Mouse (Mus musculus) heart, embryonic 10.5 days (tissue): ENCODE data around the gene Ifi27. TPM values are rescaled to one million over a fixed set of nuclear protein-coding genes. Genes with fewer than 3 reads are reported as not detected.
"Not testable (repeated sequence)": the region's sequence is repeated elsewhere in the genome, so short reads cannot be mapped to it uniquely, and the experiment has no call there.

Source experiments
- DNase-seq: peaks from one replicate; pipeline ENCODE4 v3.0.0-alpha.2; 2017; ENCODE audit warnings: low spot score
- H3K27ac ChIP-seq: fragments of 300-500 bp; sonication (generic); 2 replicates; pipeline ENCODE4 v1.5.1; 2016; ENCODE audit warnings: mild to moderate bottlenecking
- H3K27me3 ChIP-seq: fragments of 300-500 bp; sonication (generic); 2 replicates; pipeline ENCODE4 v1.6.1; 2016; ENCODE audit warnings: mild to moderate bottlenecking; ENCODE audit not compliant: poor library complexity, insufficient read depth, severe bottlenecking
- H3K36me3 ChIP-seq: fragments of 300-500 bp; sonication (generic); 2 replicates; pipeline ENCODE4 v1.6.1; 2016; ENCODE audit warnings: mild to moderate bottlenecking, moderate library complexity
- H3K4me1 ChIP-seq: fragments of 300-500 bp; sonication (generic); 2 replicates; pipeline ENCODE4 v1.6.1; 2016; ENCODE audit warnings: mild to moderate bottlenecking
- H3K4me3 ChIP-seq: fragments of 300-500 bp; sonication (generic); 2 replicates; pipeline ENCODE4 v1.5.1; 2016; ENCODE audit warnings: mild to moderate bottlenecking, moderate library complexity
- H3K9me3 ChIP-seq: fragments of 300-500 bp; sonication (generic); 2 replicates; pipeline ENCODE4 v1.6.1; 2016; ENCODE audit warnings: mild to moderate bottlenecking, moderate library complexity
- WGBS: fragments of 180-500 bp; shearing (Covaris S2); methylation state at CpG from one replicate; pipeline ENCODE4 v1.1.7; 2016; 5-methylcytosine and 5-hydroxymethylcytosine counted together
- polyA plus RNA-seq: library from polyadenylated mRNA; unstranded; fragments of >200 nt; fragmentation: Nextera tagmentation; extraction: Ambion mirVana; gene quantifications from 2 replicates; pipeline ENCODE4 v1.2.1, GENCODE M21; 2016

Gene Ifi27
- polyA plus RNA-seq, 1 experiment from 2014 or later, result 2.4 TPM

DNA sequence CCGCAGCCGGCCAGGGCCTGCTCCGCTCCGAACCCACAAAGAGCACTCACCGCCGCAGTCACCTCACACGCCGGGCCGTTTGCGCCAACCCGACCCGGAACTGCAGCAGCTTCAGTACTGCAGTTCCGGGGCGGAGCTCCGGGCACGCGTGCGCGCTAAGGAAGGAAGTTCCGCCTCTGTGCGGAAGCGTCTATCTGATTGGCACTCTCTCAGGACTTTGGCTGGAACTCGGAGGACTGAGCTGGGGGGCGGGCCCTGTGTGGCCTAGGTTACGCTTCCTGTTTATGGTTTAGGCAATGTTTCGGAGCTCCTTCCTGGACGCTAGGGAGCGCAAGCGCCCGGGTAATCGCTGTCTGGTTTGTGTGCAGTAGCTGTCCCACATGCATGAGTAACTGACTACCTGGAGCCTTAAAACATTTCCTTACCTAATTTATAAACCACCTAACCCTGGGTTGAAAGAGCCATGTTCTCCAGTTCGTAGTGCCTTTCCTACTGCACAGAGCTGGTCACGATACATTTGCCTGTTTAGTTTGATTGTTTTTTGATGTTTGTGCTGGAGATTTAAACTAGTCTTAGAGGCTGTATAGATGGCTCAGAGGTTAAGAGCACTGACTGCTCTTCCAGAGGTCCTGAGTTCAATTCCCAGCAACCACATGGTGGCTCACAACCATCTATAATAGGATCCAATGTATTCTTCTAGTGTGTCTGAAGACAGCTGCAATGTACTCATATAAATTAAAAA, 8.1 kb upstream of the Ifi27 start, which contains the start of gene Ddx24:
Gene Ddx24, minus strand, starts transcription at position 102 of the 742 bp plus-strand sequence.
- DNase-seq, result peak; percentile 100
- Histone ChIP-seq H3K36me3 (peaks cover 11% of the 10 kb centered on the region), H3K4me1 (peaks cover 21% of the 10 kb centered on the region; the same call in 1 of the 2 replicates), H3K4me3 (peak within 1 kb of the TSS; percentile 96), H3K27ac (peak within 1 kb of the TSS; percentile 89), H3K27me3 (no peaks in the 10 kb centered on the region), H3K9me3 (no peaks in the 10 kb centered on the region)
- WGBS, result 1% methylated on average over 33 of the region's 33 CpGs

DNA sequence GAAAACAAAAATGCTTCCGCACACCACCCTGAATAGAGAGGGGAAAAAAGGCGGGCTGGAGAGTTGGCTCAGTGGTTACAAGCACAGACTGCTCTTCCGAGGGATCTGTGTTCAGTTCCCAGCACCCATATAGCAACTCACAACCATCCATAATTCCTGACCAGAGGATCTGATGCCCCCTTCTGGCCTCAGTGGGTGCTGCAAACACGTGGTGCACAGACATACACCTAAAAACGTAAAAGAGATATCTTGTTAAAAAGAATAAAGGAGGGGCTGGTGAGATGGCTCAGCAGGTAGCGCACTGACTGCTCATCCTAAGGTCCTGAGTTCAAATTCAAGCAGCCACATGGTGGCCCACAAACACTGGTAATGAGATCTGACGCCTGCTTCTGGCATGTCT, 7.3 kb upstream of the Ifi27 start:
- Histone ChIP-seq H3K27ac (no peak overlapping the region), H3K27me3 (no peaks in the 10 kb centered on the region), H3K36me3 (peaks cover 11% of the 10 kb centered on the region), H3K4me3 (no peak overlapping the region), H3K4me1 (peaks cover 18% of the 10 kb centered on the region; the same call in 1 of the 2 replicates), H3K9me3 (no peaks in the 10 kb centered on the region)
- WGBS, result 86% methylated on average over 7 of the region's 7 CpGs
- DNase-seq, result no peak

DNA sequence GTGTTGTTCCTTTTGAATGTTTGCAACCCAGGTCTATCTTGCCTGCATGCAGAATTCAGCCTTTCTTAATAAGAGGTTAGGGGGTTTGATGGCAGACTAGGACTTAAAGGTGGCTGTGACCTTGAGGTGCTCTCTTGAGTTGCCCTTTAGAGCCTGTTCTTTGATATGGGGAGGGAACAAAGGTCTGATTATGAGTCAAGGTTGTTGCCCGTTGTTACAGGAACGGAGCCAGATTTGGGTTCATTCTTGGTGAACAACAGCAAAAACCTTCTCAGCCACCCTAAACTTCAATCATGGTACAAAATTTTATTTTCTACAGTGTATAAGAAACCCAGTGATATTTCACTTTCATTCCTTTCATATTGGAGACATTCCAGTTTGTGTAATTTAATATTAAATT, 581 bp upstream of the Ifi27 start:
- DNase-seq, result no peak
- no peaks in the 10 kb centered on the region for H3K9me3 ChIP-seq
- H3K27ac ChIP-seq, result no peak overlapping the region
- H3K4me1 ChIP-seq, result no peaks in the 10 kb centered on the region
- no peaks in the 10 kb centered on the region for H3K36me3 ChIP-seq
- 81% methylated on average over 2 of the region's 2 CpGs for WGBS
- no peak overlapping the region for H3K4me3 ChIP-seq
- H3K27me3 ChIP-seq, result no peaks in the 10 kb centered on the region

DNA sequence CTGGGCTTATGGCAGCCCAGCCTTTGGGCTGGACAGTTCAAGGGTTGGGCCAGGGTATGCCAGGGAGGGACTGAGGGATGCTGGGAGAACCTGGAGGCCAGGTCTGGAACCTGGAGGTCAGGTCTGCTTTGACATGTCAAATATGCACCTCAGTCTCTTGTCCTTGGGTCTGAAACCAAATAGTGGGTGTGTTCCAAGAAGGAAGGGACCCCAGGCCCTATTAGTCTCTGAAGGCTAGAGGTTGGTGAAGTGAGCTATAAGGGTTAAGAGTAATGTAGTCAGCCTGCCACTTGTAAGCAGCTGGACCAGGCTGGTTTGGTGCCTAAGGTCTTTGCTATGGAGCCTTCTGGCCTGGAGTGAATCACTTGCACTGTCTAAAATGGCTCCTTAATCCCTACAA, 850 bp downstream of the Ifi27 start:
- no peak for DNase-seq
- Histone ChIP-seq H3K27me3 (no peaks in the 10 kb centered on the region), H3K4me3 (no peak overlapping the region), H3K9me3 (no peaks in the 10 kb centered on the region), H3K4me1 (no peaks in the 10 kb centered on the region), H3K36me3 (no peaks in the 10 kb centered on the region), H3K27ac (no peak overlapping the region)

DNA sequence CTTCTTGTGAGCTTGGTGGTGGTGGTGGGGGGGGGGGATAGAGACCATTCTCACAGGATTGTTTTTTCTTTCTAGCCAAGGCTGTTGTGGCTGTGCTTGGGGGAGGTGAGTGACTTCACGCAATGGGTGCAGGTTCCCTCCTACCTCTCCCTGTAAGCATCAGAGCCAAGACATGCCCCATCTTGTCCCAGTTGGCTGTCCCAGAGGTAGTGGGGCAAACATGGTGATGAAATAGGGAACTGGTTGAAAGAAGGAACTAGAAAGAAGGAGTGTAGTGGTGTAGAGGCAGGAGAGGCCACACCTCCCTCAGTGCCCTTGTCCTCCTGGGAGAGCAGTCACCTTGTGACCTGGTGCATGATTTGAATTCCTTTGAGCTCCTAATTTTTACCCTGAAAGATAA, 3.6 kb downstream of the Ifi27 start:
- Histone ChIP-seq H3K9me3 (no peaks in the 10 kb centered on the region), H3K4me3 (no peak overlapping the region)

DNA sequence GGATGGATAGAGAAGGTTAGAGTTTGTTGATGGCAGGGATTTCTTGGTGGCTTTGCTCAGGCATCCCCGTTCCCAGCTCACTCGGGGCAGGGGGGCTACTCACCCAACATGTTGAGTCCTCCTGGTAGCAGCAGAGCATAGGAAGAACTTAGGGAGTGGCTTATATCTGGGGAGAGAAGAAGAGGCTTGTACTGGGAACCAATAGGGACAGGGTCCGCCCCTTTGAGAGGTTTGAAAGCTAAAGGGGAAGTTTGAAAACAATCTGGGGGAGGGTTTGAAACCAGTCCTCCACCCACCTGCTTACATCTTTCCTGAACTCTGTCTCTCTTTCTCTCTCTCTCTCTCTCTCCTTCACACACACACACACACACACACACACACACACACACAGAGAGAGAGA, 9.5 kb downstream of the Ifi27 start, which contains the start of gene Ifi27l2a:
Gene Ifi27l2a, minus strand, starts transcription at position 157 of the 400 bp plus-strand sequence.
- no peaks in the 10 kb centered on the region for H3K36me3 ChIP-seq
- H3K4me3 ChIP-seq, result no peak within 1 kb of the TSS
- peak; percentile 27 for DNase-seq
- no peaks in the 10 kb centered on the region for H3K4me1 ChIP-seq
- H3K27ac ChIP-seq, result no peak within 1 kb of the TSS
- no peaks in the 10 kb centered on the region for H3K27me3 ChIP-seq
- no peaks in the 10 kb centered on the region for H3K9me3 ChIP-seq
- WGBS, result 60% methylated on average over 3 of the region's 3 CpGs

More for the DNA sequence above, 3.6 kb downstream of the Ifi27 start:
- WGBS, result 85% methylated on average over 1 of the region's 1 CpGs
- no peaks in the 10 kb centered on the region for H3K4me1 ChIP-seq
- no peak overlapping the region for H3K27ac ChIP-seq
- DNase-seq, result peak; percentile 63
- no peaks in the 10 kb centered on the region for H3K36me3 ChIP-seq
- H3K27me3 ChIP-seq, result no peaks in the 10 kb centered on the region

DNA sequence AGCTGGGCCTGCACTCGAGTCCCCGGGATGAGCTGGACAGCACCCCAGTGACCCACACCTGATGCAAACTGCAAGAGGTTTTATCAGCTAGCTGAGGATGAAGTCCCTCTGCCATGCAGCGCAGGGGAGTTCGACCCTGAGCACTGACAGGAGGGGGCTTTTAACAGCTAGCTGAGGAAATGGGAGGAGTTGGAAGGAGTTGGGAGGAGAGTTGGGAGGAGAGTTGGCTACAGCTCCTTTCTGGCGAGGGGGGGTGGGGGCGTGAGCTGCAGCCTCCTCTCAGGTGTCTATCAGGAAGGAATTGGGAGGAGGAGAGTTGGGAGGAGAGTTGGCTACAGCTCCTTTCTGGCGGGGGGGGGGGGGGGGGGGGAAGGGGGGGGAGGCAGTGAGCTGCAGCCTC, 10.2 kb downstream of the Ifi27 start:
- not testable (repeated sequence) for H3K36me3 ChIP-seq, H3K27ac ChIP-seq, H3K27me3 ChIP-seq, H3K4me3 ChIP-seq, H3K4me1 ChIP-seq, DNase-seq, H3K9me3 ChIP-seq
- 25% methylated on average over 5 of the region's 7 CpGs for WGBS

DNA sequence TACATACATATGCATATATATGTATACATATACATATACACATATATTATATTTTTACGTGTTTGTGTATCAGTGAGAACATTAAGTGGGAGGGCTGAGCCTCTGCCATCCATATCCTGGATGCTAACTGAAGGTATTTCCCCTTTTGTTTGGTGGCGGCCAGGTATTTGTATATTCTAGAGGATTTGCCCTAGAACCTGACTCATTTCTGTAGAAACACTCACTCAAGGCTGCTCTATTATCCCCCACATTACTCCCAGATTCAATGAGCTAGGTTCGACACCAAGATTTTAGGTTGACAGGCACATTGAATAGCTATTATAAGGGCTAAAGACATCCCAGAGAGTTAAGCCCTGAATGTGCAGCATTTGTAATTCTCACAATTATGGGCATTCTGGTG, 11.0 kb downstream of the Ifi27 start:
- WGBS, result 71% methylated on average over 3 of the region's 3 CpGs
- Histone ChIP-seq H3K4me3 (no peak overlapping the region), H3K27ac (no peak overlapping the region), H3K4me1 (no peaks in the 10 kb centered on the region), H3K9me3 (no peaks in the 10 kb centered on the region), H3K27me3 (no peaks in the 10 kb centered on the region), H3K36me3 (no peaks in the 10 kb centered on the region)
- no peak for DNase-seq

DNA sequence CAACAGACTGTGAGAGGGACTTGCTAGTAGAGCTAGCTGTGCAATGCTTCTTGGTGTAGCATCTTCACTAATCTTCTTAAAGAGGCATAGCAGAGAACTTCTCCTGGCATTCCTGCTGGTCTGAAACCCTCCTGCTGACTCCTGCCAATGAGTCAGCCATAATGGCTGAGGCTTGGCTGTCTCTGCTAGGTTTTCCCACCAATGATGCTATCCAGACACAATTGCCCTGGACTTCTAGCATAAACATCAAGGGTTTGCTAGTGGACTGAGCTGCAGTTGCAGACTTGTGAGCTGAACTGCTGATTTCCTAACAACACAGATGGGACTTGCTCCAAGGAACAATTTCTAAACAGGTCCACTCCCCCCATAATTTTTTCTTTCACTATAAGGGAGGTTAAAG, 19.4 kb downstream of the Ifi27 start:
- no peak overlapping the region for H3K4me3 ChIP-seq
- H3K36me3 ChIP-seq, result no peaks in the 10 kb centered on the region
- H3K4me1 ChIP-seq, result no peaks in the 10 kb centered on the region
- no peak for DNase-seq
- H3K9me3 ChIP-seq, result no peaks in the 10 kb centered on the region
- H3K27me3 ChIP-seq, result no peaks in the 10 kb centered on the region
- no peak overlapping the region for H3K27ac ChIP-seq

DNA sequence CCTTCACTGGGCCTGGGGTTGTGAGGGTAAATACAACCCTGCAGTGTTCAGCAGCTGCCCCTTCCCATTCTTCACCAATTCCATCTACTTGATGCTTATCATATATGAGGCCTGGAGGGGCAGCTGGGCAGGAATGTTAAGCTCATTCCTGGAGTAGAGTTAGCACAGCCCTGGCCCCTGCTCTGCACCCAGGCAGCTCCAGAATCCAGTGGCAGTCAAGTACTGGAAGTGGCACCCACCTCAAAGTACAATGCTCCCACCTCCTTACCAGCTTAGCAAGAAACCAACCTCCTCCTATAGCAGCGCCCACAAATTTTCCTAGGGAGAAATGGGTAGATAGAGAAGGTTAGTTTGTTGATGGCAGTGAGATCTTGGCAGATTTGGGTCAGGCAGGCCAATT, 22.7 kb downstream of the Ifi27 start:
- not testable (repeated sequence) for H3K36me3 ChIP-seq, H3K4me1 ChIP-seq, H3K4me3 ChIP-seq, H3K9me3 ChIP-seq, DNase-seq, H3K27me3 ChIP-seq, H3K27ac ChIP-seq
- WGBS, result no CpG with 5 or more reads among the region's 1 CpGs

DNA sequence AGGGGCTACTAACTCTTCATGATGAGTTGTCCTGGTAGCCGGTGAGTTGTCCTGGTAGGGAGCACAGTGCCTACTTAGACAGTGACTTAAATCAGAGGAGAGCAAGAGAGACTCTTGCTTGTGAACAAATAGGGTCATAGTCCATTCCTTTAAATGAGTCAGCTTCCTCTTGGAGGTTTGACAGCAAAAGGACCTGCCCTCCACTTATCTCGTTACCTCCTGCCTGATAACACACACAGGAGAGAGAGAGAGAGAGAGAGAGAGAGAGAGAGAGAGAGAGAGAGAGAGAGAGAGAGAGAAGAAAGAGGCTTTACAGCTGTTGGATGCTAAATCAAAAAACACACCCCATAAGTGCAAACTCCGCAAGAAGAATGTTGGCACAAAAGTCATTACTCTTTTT, 23.1 kb downstream of the Ifi27 start, which contains the start of gene Ifi27l2b:
Gene Ifi27l2b, minus strand, starts transcription at position 84 of the 400 bp plus-strand sequence.
- no peak for DNase-seq
- no peaks in the 10 kb centered on the region for H3K36me3 ChIP-seq
- WGBS, result 47% methylated on average over 3 of the region's 3 CpGs

DNA sequence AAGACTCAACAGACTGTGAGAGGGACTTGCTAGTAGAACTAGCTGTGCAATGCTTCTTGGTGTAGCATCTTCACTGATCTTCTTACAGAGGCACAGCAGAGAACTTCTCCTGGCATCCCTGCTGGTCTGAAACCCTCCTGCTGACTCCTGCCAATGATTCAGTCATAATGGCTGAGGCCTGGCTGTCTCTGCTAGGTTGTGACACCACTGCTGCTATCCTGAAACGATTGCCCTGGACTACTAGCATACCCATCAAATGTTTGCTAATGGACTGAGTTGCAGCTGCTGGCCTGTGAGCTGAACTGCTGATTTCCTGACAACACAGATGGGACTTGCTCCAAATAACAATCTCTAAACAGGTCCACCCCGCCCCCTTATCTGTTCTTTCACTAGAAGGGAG, 40.5 kb downstream of the Ifi27 start:
- Histone ChIP-seq H3K4me1 (no peaks in the 10 kb centered on the region), H3K4me3 (no peak overlapping the region), H3K27ac (no peak overlapping the region), H3K36me3 (no peaks in the 10 kb centered on the region), H3K27me3 (no peaks in the 10 kb centered on the region), H3K9me3 (no peaks in the 10 kb centered on the region)
- 41% methylated on average over 2 of the region's 2 CpGs for WGBS
- no peak for DNase-seq

More for the DNA sequence above, 23.1 kb downstream of the Ifi27 start, which contains the start of gene Ifi27l2b:
- Histone ChIP-seq H3K9me3 (no peaks in the 10 kb centered on the region), H3K27ac (no peak within 1 kb of the TSS), H3K4me1 (no peaks in the 10 kb centered on the region), H3K4me3 (no peak within 1 kb of the TSS), H3K27me3 (no peaks in the 10 kb centered on the region)

DNA sequence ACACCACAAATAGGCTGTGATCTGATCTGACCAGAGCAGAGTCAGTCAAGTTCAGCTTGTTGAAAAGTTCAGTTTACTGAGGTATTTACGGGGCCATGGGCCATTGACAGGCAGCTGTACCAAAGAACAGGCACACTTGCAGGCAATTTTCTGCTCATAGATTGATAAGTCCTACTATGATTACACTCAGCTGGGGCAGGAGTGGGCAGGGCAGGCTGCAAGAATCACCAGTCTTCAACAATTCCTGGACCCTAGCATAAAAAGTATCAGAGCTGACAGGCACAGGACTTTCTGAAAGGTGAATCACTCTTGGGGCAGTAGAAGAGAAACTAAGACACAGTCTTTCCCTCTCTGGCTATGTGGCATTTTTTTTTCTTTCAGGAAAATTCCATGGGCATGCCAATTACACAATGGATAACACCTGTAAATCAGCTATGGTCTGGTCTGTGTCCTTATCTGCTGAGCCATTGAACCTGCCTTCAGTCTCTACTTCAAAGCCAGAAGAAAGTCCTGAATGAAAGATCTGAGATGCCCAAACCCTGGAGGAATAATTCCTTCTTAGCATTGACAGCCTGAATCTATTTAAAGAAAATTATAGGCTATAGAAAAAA, 42.9 kb downstream of the Ifi27 start:
- 83% methylated on average over 1 of the region's 1 CpGs for WGBS
- H3K27ac ChIP-seq, result no peak overlapping the region

More for the DNA sequence above, 42.9 kb downstream of the Ifi27 start:
- Histone ChIP-seq H3K9me3 (no peaks in the 10 kb centered on the region), H3K4me3 (no peak overlapping the region), H3K4me1 (no peaks in the 10 kb centered on the region), H3K27me3 (no peaks in the 10 kb centered on the region), H3K36me3 (no peaks in the 10 kb centered on the region)
- no peak for DNase-seq
